Mouse (Mus musculus): Measurements from ENCODE around the gene Tdrd5. TPM values are rescaled to one million over a fixed set of nuclear protein-coding genes. Genes with fewer than 3 reads are reported as not detected.

Gene Tdrd5
- total RNA-seq, 2 experiments from 2014 or later, result not detected

DNA sequence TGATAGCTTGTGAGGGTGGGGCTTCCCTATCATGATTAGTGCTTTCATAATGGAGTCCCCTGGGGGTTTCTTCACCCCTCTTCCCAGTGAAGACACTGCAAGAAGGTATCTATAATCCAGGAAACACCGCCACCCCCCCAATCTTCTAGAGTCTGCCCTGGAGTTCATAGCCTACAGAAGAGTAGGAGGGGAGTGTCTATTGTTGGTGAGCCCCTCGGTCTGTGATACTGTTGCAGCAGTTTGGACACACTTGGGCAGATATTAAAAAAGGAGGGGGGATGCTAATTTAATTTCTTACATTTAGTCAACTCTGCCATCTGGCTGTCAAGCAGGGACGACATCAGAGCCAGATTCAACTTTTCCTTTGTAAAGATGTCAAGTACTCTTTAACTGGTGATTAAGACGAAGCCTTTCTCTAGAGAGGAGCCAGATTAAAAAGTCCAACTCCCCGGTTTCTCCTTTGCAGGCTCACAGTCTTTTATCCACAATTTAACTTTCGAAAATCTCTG lies 91.6 kb downstream of the Tdrd5 start:
- intact Hi-C loops (cut with DNase I), result no loop called here
- no peak for DNase-seq (ENCODE audit: low spot score)

Other genes with a start within 250 kb of the Tdrd5 start
- under 1 TPM in 1 of 2 experiments, not detected in 1; 0.06 TPM for gene Fam163a, start 98.6 kb downstream of the Tdrd5 start, total RNA-seq (2021)
- gene Nphs2, start 7.1 kb upstream of the Tdrd5 start, total RNA-seq (2021), result not detected
- gene Gm2000, start 62.4 kb upstream of the Tdrd5 start, total RNA-seq (2021), result 100 to 1,000 TPM; 384 to 421 TPM
- gene Axdnd1, start 117.5 kb upstream of the Tdrd5 start, total RNA-seq (2021), result not detected
- gene Soat1, start 170.7 kb upstream of the Tdrd5 start, total RNA-seq (2021), result 10 to 100 TPM in 1 of 2 experiments, 1 to 10 TPM in 1; 7.1 to 11.7 TPM
- gene Gm10031, start 220.3 kb upstream of the Tdrd5 start, total RNA-seq (2021), result 10 to 100 TPM; 47.4 to 53.4 TPM

All from heart, postnatal 25 days (tissue).